8 mouse cellular contexts compared by ENCODE assay signal in the genomic region with DNA sequence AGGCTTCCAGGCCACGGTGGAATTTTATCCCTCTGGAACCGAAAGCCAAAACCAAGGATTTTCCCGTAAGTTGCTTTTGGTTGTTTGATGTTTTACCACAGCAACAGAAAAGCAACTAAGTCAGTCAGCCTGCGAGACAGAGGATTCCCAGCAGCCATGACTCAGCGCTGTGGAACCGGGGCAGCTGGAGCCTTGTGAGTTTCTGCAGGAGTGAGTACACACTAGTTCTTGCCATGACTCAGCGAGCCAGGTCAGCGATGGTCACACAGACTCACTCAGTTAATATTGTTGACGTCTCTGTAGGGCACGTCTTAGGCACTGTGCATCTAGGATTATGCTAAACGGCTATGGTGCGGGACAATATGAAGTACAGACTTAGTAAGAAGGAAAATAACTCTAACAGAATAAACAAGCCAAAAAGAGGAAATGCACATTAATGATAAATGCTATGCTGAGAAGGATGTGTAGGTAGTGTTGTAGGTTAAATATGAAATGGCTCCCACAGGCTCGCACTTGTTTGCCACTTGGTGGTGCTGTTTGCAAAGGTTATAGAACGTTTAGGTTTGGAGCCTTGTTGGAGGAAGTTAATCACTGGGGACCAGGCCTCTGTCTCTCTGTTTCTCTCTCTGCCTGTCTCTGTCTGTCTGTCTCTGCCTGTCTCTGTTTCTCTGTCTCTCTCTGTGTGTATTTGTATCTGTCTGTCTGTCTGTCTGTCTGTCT. TPM values are rescaled to one million over a fixed set of nuclear protein-coding genes. Genes with fewer than 3 reads are reported as not detected.
DNase-seq lines count a peak whose midpoint lies in the region; ATAC-seq and TF ChIP-seq lines count a peak whose summit lies in the region.

No protein-coding gene starts in this region.

- H3K4me3 ChIP-seq in hindbrain, postnatal 0 days (ENCODE audit: low read length): no peak overlapping the region
- no peak overlapping the region for H3K4me3 ChIP-seq in hindbrain, embryonic 13.5 days
- no peak overlapping the region for H3K4me3 ChIP-seq in C2C12 (ENCODE audit: insufficient read depth, poor library complexity, severe bottlenecking)
- H3K4me3 ChIP-seq in cortical plate, adult 2 months (ENCODE audit: insufficient read depth, low read length): no peak overlapping the region
- no peak overlapping the region for H3K4me3 ChIP-seq in neural tube, embryonic 13.5 days

- CTCF ChIA-PET in Patski (lab: Charles Lee): interaction anchor here (0.6 to 1.2 kb wide), 2 partner anchors 10 to 15 kb away, joined by 3 read pairs; no protein-coding TSS in a partner anchor

- H3K27ac ChIP-seq in hindbrain, postnatal 0 days: no peak overlapping the region
- H3K27ac ChIP-seq in hindbrain, embryonic 13.5 days: no peak overlapping the region
- H3K27ac ChIP-seq in cortical plate, adult 2 months (ENCODE audit: insufficient read depth, low read length): no peak overlapping the region
- H3K27ac ChIP-seq in neural tube, embryonic 13.5 days (replicated peaks): no peak overlapping the region

- POLR2A ChIA-PET in Patski (lab: Charles Lee): interaction anchor here (0.7 to 1.2 kb wide), 3 partner anchors 10 to 170 kb away, joined by 3 to 4 read pairs (median 4); no protein-coding TSS in a partner anchor

- WGBS in hindbrain, postnatal 0 days: 62% methylated on average over 14 of the region's 14 CpGs
- 69% methylated on average over 14 of the region's 14 CpGs for WGBS in hindbrain, embryonic 13.5 days
- WGBS in large intestine, adult 2 months: 26% methylated on average over 14 of the region's 14 CpGs
- 70% methylated on average over 14 of the region's 14 CpGs for WGBS in neural tube, embryonic 13.5 days

- in situ Hi-C loops in Patski (cut with MboI; ENCODE audit: low pct_unique_long_range_greater_than_20kb): no loop called here

- peak; percentile 73 for DNase-seq in hindbrain, postnatal 0 days (ENCODE audit: low spot score)
- DNase-seq in Patski (ENCODE audit: low read depth, low spot score): peak; percentile 94
- DNase-seq in large intestine, adult 2 months (ENCODE audit: low read depth, low spot score): peak; percentile 60
- DNase-seq in heart, postnatal 4 days: no peak

- no peak for TF ChIP-seq POLR2A in cortical plate, adult 2 months (IDR thresholded peaks at IDR 0.05; ENCODE audit: extremely low read depth, insufficient read depth, low read length)

- peak; percentile 56 for ATAC-seq in hindbrain, postnatal 0 days
- no peak for ATAC-seq in hindbrain, embryonic 13.5 days (ENCODE audit: low FRiP score)
- ATAC-seq in Patski: peak; percentile 94
- peak; percentile 43; the same call in 1 of the 2 replicates for ATAC-seq in neural tube, embryonic 13.5 days (ENCODE audit: low read depth)

- H3K79me2 ChIP-seq in C2C12 (ENCODE audit: control insufficient read depth, insufficient read depth): no peaks in the 10 kb centered on the region

- no peak overlapping the region for H3ac ChIP-seq in C2C12 (ENCODE audit: control insufficient read depth, insufficient read length, low read depth)

- H3K4me1 ChIP-seq in hindbrain, postnatal 0 days (ENCODE audit: insufficient read depth, low read length): no peaks in the 10 kb centered on the region
- H3K4me1 ChIP-seq in hindbrain, embryonic 13.5 days (replicated peaks): no peaks in the 10 kb centered on the region
- no peaks in the 10 kb centered on the region; the same call in none of the 2 replicates for H3K4me1 ChIP-seq in cortical plate, adult 2 months (ENCODE audit: control insufficient read depth, insufficient read depth, low read length)
- H3K4me1 ChIP-seq in neural tube, embryonic 13.5 days (replicated peaks): no peaks in the 10 kb centered on the region

- TF ChIP-seq CTCF in hindbrain, postnatal 0 days (IDR thresholded peaks at IDR 0.05; ENCODE audit: low read depth): peak; percentile 69
- TF ChIP-seq CTCF in C2C12 (IDR thresholded peaks at IDR 0.05; ENCODE audit: control insufficient read depth, insufficient read depth, insufficient read length) (peak; percentile 52), Patski (IDR thresholded peaks at IDR 0.05) (no peak)
- TF ChIP-seq CTCF in cortical plate, adult 2 months (IDR thresholded peaks at IDR 0.05; ENCODE audit: extremely low read depth, insufficient read depth, low read length): peak; percentile 60

- H3K36me3 ChIP-seq in hindbrain, postnatal 0 days (ENCODE audit: insufficient read depth, low read length): no peaks in the 10 kb centered on the region; the same call in 1 of the 2 replicates
- H3K36me3 ChIP-seq in hindbrain, embryonic 13.5 days: peaks cover 21% of the 10 kb centered on the region
- no peaks in the 10 kb centered on the region for H3K36me3 ChIP-seq in C2C12 (ENCODE audit: control insufficient read depth, insufficient read depth)
- H3K36me3 ChIP-seq in neural tube, embryonic 13.5 days: peaks cover 18% of the 10 kb centered on the region; the same call in 1 of the 2 replicates

- no peak overlapping the region for H3K4me2 ChIP-seq in hindbrain, postnatal 0 days (ENCODE audit: low read depth, low read length)
- H3K4me2 ChIP-seq in hindbrain, embryonic 13.5 days: no peak overlapping the region
- H3K4me2 ChIP-seq in neural tube, embryonic 13.5 days: no peak overlapping the region

- H3K9ac ChIP-seq in hindbrain, postnatal 0 days (replicated peaks; ENCODE audit: low read length): no peak overlapping the region
- no peak overlapping the region for H3K9ac ChIP-seq in hindbrain, embryonic 13.5 days
- no peak overlapping the region for H3K9ac ChIP-seq in neural tube, embryonic 13.5 days

- no peaks in the 10 kb centered on the region for H3K27me3 ChIP-seq in hindbrain, postnatal 0 days (ENCODE audit: insufficient read depth, low read length)
- H3K27me3 ChIP-seq in hindbrain, embryonic 13.5 days: no peaks in the 10 kb centered on the region
- H3K27me3 ChIP-seq in C2C12 (ENCODE audit: control insufficient read depth, insufficient read depth, insufficient read length) (no peaks in the 10 kb centered on the region), Patski (no peaks in the 10 kb centered on the region)
- H3K27me3 ChIP-seq in neural tube, embryonic 13.5 days: no peaks in the 10 kb centered on the region

- H3K9me3 ChIP-seq in hindbrain, postnatal 0 days (ENCODE audit: low read length): no peaks in the 10 kb centered on the region
- H3K9me3 ChIP-seq in hindbrain, embryonic 13.5 days: no peaks in the 10 kb centered on the region
- H3K9me3 ChIP-seq in neural tube, embryonic 13.5 days: no peaks in the 10 kb centered on the region

- no peaks in the 10 kb centered on the region for H3K79me3 ChIP-seq in C2C12 (ENCODE audit: low read depth)

TF ChIP-seq in C2C12, 6 proteins besides CTCF, POLR2A, EP300 and RAD21:
- TF ChIP-seq USF1 (IDR thresholded peaks at IDR 0.05; ENCODE audit: low read depth) (no peak), MYOG (IDR thresholded peaks at IDR 0.05; ENCODE audit: control insufficient read depth, extremely low read depth, insufficient read length) (no peak), MAX (IDR thresholded peaks at IDR 0.05) (no peak), FOSL1 (IDR thresholded peaks at IDR 0.05; ENCODE audit: insufficient read depth, low read length, poor library complexity, severe bottlenecking) (peak; percentile 89), CEBPB (IDR thresholded peaks at IDR 0.05; ENCODE audit: low read depth) (no peak), MYOD1 (IDR thresholded peaks at IDR 0.05; ENCODE audit: control insufficient read depth, insufficient read length, low read depth) (peak; percentile 86)

RNA-seq across cellular contexts. Expression of a gene that starts 30.3 kb away (rescaled TPM):
- total RNA-seq in hindbrain, postnatal 0 days (2014; rRNA removed): 19.2 and 21.6 TPM in 2 replicates
- polyA plus RNA-seq in hindbrain, postnatal 0 days (2015; fragmentation: Nextera tagmentation; extraction: Ambion mirVana): 18.1 and 19.4 TPM in 2 replicates
- 17.5 and 18.6 TPM in 2 replicates for polyA plus RNA-seq in hindbrain, embryonic 13.5 days (2015; fragmentation: Nextera tagmentation; extraction: Ambion mirVana)
- polyA plus RNA-seq in C2C12 (2012; fragmentation: generic; extraction: Trizol) (0.23 TPM), Patski (2021) (2.1 TPM)
- polyA plus RNA-seq in cortical plate, adult 2 months (2012; rRNA removed): 33.5 and 33.7 TPM in 2 replicates
- 0.43 and 0.51 TPM in 2 replicates for polyA plus RNA-seq in large intestine, adult 2 months (2012; rRNA removed)
- polyA plus RNA-seq in neural tube, embryonic 13.5 days (2015; fragmentation: Nextera tagmentation; extraction: Ambion mirVana): 20.5 and 22.3 TPM in 2 replicates
- under 1 TPM in 1 of 2 experiments, not detected in 1; 0.14 TPM for total RNA-seq in heart, postnatal 4 days (2021)

RNA-seq across cellular contexts. Expression of a gene that starts 37.4 kb away (rescaled TPM):
- 0.16 TPM in 1 of 2 replicates, not detected in the other for total RNA-seq in hindbrain, postnatal 0 days (2014; rRNA removed)
- polyA plus RNA-seq in hindbrain, postnatal 0 days (2015; fragmentation: Nextera tagmentation; extraction: Ambion mirVana): 0.24 and 0.38 TPM in 2 replicates
- polyA plus RNA-seq in hindbrain, embryonic 13.5 days (2015; fragmentation: Nextera tagmentation; extraction: Ambion mirVana): not detected in 2 replicates
- 2.4 TPM for polyA plus RNA-seq in C2C12 (2012; fragmentation: generic; extraction: Trizol)
- polyA plus RNA-seq in Patski (2021): not detected
- 0.06 and 0.17 TPM in 2 replicates for polyA plus RNA-seq in cortical plate, adult 2 months (2012; rRNA removed)
- 0.34 and 0.46 TPM in 2 replicates for polyA plus RNA-seq in large intestine, adult 2 months (2012; rRNA removed)
- polyA plus RNA-seq in neural tube, embryonic 13.5 days (2015; fragmentation: Nextera tagmentation; extraction: Ambion mirVana): not detected in 2 replicates
- under 1 TPM; 0.52 to 0.81 TPM for total RNA-seq in heart, postnatal 4 days (2021)
